Mouse (Mus musculus) retina, postnatal 7 days (tissue): Measurements from ENCODE around the gene Nckap5l.

Source experiments
- DNase-seq: peaks from one replicate; pipeline ENCODE4 v3.0.0-alpha.2; 2012; ENCODE audit warnings: low read depth, low spot score

The Nckap5l gene

GRCm38 (mm10) chr15:99457606-99458401 lies at the start of gene Nckap5l:
Gene Nckap5l, minus strand, starts transcription at chr15:99457748.
- peak; percentile 80 for DNase-seq

- no peak for DNase-seq
Measured at GRCm38 (mm10) chr15:99505324-99506095, 48.0 kb upstream of the Nckap5l start.

- DNase-seq, result no peak
Measured at GRCm38 (mm10) chr15:99503256-99503655, 45.7 kb upstream of the Nckap5l start.

GRCm38 (mm10) chr15:99502311-99502831 lies 44.8 kb upstream of the Nckap5l start:
- no peak for DNase-seq

- no peak for DNase-seq
Measured at GRCm38 (mm10) chr15:99501292-99502260, 44.0 kb upstream of the Nckap5l start.

GRCm38 (mm10) chr15:99500320-99500719 lies 42.8 kb upstream of the Nckap5l start:
- DNase-seq, result no peak

DNA sequence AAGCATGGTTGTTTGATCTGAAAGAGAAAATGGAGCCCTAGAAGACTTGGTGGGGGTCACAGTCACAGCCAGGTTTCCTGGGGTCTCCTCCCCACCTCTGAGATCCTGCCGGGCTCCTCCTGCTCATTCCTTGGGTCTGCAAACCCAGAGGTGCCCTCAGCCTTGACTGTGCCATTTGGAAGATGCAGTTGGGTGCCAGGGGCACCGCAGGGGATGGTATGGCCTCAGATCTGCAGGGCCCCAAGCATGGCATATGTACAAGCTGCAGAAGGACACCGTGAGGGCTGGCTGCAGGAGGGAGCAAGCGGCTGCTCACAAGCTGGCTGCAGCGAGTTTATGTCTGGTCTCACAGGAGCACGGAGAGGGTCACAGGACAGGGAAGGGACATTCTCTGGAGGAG lies 42.2 kb upstream of the Nckap5l start:
- DNase-seq, result no peak

DNA sequence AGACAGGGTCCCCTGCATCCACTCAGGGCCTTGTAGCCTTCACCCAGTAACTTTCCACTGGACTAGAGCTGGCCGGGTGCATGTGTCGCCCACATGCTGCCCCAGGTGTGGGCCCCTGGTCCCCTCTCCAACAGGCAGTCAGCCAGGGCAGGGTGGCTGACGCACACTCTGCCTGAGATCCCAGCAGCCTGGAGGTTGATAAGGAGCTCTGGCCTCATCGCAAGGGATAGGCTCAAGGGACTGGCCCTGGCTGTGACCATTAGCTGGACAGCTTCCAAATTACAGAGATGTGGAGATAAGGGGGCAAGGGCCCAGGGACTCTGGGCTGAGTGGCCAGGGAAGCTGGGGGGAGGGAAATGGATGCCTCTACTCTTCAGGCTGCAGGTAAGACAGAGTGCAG lies 41.2 kb upstream of the Nckap5l start:
- no peak for DNase-seq

GRCm38 (mm10) chr15:99498356-99498755 lies 40.8 kb upstream of the Nckap5l start:
- DNase-seq, result no peak

DNA sequence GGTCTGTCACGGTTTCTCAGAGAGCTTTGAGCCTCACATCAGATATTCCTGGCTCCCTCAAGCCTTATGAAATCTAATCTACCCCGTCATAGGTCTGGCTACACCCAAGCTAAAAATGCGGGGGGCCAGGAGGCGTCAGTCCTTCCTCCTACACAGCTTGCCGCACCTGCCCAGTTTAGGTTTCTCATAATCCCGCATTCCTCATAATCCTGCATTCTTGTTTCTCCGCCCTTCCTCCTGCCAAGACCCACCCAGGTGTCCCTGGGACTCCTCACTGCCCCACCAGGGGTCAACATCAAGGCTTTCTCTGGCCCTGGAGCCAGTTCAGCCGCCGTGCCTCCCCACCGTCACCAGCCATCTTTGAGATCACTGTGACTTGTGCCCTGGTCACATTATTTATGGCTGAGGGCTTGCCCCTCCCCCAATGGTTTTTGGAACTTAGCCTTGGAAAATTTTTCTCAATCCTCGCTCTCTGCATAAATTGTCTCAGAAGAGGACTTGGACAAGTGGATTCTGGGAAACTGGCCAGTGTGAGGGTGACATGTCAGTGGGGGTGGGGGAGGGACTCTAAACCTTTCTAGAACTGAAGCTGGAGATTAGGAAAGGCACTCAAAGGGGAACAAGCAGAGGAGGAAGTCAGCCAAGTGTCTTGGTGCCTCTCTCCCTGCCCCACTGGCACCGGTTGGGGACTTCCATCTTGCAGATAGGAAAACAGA lies 40.1 kb upstream of the Nckap5l start:
- DNase-seq, result no peak

DNA sequence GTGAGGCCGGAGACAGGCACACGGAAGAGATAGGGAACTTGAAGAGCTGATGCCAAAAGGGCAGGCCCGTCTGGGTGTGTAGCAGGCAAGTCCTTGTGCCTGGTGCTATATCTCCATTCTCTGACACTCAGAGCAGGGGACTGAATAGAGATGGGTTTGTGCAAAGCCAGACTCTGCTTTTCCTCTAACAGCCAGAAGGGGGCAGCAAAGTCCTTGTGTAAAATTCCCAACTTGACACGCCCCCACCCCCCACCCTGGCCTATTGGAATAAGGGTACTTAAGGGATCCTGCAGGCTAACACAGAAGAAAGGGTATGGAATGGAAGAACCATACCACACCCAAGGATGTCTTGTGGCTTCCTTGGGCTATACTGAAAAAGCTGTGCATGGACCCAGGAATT lies 39.5 kb upstream of the Nckap5l start:
- peak; percentile 68 for DNase-seq

- DNase-seq, result no peak
Measured at GRCm38 (mm10) chr15:99484745-99485144, 27.2 kb upstream of the Nckap5l start.

DNA sequence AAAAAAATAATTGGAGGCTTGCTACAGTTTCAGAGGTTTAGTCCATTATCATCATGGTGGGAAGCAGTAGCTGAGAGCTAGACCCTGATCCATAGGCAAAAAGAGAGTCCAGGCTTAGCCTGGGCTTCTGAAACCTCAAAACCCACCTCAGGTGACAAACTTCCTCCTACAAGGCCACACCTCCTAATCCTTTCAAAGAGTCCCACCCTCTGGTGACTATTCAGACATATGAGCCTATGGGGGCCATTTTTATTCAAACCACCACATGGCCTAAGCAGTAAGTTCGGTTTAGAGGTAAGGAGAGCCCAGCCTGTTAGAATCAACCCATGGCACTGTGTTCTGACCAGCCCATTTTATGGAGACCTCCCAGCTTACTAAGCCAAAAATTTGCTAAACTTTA lies 18.3 kb upstream of the Nckap5l start:
- DNase-seq, result no peak

DNA sequence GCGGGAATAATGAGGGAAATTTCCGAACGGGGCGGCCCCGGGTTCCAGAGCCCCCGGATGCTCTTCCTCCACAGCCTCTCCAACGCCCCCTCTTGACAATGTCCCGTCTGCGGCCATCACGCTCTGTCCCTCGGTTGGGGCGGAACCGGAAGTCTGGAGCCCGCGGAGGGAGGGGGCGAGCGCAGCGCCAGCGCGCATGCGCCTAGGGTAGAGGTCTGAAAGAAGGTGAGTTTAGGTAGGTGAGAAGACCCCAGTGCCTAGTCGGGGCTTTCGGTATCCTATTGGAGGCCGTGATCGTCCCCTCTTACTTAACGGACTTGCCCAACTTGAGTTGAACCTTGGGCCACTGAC lies 17.0 kb upstream of the Nckap5l start, which contains the start of gene Bcdin3d:
Gene Bcdin3d, minus strand, starts transcription at position 155 of the 351 bp plus-strand sequence.
- DNase-seq, result peak; percentile 81

GRCm38 (mm10) chr15:99473801-99474575 lies 16.4 kb upstream of the Nckap5l start:
- DNase-seq, result no peak

- no peak for DNase-seq
Measured at GRCm38 (mm10) chr15:99472972-99473371, 15.4 kb upstream of the Nckap5l start.

- no peak for DNase-seq
Measured at GRCm38 (mm10) chr15:99471677-99472063, 14.1 kb upstream of the Nckap5l start.

DNA sequence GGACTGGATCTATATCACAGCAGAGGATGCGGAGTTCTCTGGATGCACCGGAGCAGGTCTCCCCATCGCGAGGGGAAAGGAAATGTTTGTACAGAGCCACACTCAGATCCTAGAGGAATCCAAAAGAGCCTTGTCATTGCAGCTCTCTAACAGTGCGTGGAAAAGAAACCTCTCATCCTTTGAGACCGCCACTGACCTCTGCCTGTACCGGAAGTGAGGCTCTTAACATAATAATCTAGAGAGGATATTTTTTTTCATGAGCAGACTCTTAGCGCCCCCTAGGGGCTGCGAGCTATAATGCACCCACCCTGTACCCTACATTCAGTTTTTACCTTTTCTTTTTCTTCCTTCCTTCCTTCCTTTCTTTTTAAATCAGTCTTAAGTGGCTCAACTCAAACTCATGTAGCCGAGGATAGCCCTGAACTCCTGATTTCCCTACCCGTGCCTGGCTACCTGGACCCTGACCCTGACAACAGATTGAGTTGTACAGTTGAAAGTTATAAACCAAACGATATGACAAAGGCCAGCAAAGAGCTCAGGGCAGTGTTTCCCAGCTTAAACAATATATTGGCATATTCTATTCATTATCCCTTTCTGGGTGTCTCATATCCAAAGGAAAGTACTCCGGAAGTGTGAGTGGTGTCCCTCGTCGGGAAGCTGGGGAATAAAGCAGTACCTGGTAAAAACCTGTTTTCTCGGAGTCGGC lies 13.6 kb upstream of the Nckap5l start:
- no peak for DNase-seq

- no peak for DNase-seq
Measured at GRCm38 (mm10) chr15:99470224-99470761, 12.7 kb upstream of the Nckap5l start.
